Mouse (Mus musculus): ENCODE measurements at regions not wholly inside any gene's neighbourhood (a gene's known extent, or its start where the extent isn't known, plus 50 kb on each side); places are given as distances from the start of the nearest gene placed in this dataset.
"Not testable (repeated sequence)": the region's sequence is repeated elsewhere in the genome, so short reads cannot be mapped to it uniquely, and the experiment has no call there.

GRCm38 (mm10) chr2:21976831-21977230, 250.5 kb upstream of the Myo3a start:
- DNase-seq (ENCODE audit: low spot score in 2 of 2), result no peak

- no peak for DNase-seq (ENCODE audit: low spot score in 2 of 2)
These were observed 247.1 kb upstream of the Myo3a start for GRCm38 (mm10) chr2:21980177-21980576.

- DNase-seq (ENCODE audit: low spot score in 2 of 2), result no peak
These were observed 202.9 kb upstream of the Myo3a start for GRCm38 (mm10) chr2:22024438-22024837.

DNA sequence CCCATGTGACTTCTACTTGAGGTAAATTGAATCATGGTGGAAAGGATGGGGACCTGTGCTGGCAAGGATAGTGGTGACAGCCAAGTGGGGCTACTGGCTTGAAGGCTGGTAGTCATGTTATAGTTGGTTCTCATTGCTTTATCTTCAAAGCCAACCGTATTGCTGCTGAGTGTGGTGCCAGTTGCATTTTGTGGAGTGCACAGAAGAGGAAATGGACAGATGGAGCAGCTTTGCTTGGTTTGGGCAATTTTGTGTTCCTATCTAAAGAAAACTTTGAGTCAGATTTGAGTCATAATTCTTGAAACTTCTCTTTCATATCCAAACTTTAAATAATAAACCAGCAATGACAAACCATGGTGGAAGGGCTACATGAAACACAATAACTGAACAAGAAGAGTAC, 200.5 kb upstream of the Myo3a start:
- DNase-seq (ENCODE audit: low spot score in 2 of 2), result no peak

DNA sequence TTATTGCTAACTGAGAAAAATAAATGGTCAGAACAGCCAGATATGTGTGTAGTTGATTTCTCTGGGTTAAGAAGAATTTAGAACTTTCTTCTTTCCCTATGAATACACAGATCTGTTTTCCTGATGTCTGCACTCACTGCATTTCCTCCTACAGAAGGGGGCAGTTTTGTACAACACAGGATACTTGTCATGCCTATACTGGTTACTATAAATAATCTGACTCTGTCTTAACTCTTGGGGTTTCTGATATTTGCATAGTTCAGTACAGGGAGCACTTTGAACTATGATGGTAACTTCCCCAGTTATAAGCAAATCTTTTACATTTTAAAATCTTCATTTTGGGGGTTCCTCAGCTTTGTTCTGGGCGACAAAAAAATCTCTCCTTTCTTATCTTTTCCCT, 198.7 kb upstream of the Myo3a start:
- DNase-seq (ENCODE audit: low spot score in 2 of 2), result no peak

DNA sequence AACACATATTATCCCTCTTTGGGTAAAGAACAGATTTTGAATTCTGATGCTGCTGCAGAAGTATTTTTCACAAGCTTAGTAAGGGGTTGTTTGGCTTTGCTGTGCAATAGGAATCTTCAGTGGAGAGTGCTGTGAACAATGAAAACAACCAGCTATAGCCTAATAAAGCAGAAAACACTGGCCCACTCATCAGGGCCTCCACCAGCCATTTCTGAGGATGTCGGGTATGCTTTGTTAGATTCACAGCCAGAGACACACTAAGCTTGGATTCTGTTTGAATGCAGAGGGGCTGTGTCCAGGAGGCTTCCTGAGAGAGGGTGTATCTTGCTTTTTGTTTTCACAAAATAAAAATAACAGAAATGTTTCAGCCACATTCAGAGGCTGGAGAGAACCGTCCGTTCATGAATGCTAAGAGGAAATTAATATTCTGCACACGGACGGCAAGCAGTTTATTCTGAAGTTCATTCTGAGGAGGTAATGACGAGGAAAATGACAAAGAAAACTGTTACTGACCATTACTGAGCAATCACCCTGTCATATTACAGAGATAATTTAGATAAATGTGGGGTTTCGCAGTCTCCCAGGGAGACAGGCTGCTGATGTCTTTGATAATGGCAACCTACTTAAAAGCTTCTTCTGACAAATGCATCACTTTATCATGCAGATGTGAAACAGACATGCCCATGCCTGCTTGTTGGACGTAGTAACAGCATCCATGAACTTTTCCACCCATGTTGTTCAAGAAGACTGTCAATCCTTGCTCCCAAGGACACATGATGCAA, 198.1 kb upstream of the Myo3a start:
- no peak for DNase-seq (ENCODE audit: low spot score in 2 of 2)

GRCm38 (mm10) chr2:22029804-22030194, 197.5 kb upstream of the Myo3a start:
- no peak for DNase-seq (ENCODE audit: low spot score in 2 of 2)

DNA sequence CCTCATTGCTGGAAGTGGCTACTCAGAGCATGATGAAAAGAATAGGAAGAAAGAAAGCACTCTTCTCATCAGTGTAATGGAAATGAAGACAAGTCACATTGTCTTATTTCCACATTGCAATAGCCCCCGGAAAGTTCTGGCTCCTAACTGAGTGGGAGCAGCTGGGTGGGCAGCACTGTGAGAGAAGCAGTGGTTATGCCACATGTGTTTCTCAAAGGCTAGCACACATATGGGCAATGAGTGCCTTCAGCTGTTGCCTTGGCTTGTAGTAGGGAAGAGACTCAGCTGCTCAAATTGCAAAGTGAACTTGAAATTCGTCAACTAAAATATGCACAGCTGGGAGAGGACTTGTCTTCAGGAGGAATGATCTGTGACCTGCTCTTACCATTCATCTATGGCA, 190.5 kb upstream of the Myo3a start:
- no peak for DNase-seq (ENCODE audit: low spot score in 2 of 2)

DNA sequence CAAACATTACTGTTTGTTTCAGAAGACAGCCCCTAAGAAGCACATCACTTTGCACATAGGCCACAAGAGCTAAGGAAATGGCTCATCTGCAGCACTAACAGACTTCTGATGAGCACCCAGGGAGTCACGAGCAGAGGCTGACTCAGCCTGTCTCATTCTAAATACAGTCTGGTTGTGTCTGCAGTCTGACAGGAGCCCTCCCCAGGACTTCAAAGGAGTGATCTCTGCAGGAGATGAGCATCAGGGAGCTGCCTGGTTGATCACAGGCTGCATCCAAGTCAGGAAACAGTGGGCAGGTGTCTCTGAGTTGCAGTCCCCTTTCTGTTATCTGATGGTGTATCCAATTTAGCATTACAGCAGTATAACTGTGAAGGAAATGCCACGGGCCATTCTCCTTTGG, 188.5 kb upstream of the Myo3a start:
- DNase-seq (ENCODE audit: low spot score in 2 of 2), result no peak

DNA sequence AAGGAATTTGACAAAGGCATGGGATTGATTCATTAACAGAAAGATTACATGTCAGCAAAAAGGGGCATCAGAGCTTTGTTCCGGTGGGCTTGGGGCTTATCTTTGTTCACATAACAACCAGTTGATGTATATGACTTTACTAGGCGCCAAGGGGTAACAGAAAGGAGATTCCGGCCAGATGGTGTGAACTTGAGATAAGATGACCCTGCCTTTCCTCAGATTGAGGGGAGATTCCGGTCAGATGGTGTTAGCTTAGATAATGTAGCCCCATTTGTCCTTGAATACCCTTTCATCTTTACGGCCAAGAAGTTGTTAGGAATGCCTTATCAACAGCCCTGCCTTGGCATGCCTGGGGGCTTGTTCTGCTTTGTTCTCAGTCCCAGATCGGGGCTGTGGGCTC, 183.4 kb upstream of the Myo3a start:
- DNase-seq (ENCODE audit: low spot score in 2 of 2), result not testable (repeated sequence)

DNA sequence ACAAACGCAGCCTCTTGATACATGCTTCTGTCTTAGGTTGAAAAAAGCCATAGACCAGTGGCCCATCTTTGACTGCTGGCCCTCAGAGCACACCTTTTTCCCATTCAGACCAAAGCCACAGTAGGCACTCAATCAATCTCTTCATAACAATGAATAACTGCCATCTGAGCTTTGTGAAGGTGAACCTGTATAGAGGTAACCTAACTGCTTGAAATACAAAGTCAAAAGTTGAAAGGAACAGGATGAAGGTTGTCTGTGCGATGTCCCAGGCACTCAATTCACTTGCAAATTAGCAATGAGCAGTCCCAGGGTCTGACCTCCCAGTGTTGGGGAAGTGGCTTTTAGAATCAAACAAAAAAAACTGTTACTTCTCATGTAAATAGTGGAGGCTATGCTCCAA, 182.4 kb upstream of the Myo3a start:
- no peak for DNase-seq (ENCODE audit: low spot score in 2 of 2)

DNA sequence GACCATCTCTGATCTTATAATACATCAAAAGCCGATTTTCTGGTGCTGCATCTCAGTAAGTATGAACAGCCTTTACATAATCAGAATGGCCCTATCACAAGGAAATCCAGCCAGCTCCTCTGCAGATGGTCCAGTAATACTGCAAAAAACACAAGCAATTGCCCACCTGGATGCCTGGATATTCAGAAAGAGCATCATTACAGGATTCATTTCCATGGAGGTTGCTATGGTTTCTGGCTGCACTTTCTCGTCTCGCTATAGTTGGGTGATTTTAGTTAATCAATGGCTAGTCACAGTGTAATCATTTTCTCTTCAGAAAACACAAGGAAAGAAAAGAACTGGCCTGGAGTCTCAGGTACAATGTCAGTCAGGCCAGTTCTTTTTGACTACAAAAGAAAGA, 179.8 kb upstream of the Myo3a start:
- DNase-seq (ENCODE audit: low spot score in 2 of 2), result no peak

DNA sequence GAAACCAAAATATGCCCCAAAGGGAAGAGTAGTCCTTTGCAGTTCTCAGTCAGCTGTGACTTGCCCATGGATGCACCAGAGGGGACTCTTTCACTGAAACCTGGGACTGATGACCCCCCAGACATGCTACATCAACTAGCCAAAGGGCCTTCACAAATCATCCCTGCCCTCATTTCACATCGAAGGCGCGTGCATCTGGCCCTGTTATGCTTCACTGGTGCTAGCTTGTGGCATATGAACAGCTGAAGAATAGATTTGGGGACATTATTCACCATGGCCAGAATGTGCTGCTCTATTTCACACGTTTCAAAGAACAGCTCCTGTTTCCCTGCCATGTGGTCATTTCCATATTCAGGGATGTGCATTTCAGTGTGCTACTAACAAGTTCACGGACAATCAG, 160.8 kb upstream of the Myo3a start:
- no peak for DNase-seq (ENCODE audit: low spot score in 2 of 2)

GRCm38 (mm10) chr2:22096848-22097247, 130.5 kb upstream of the Myo3a start:
- no peak for DNase-seq (ENCODE audit: low spot score in 2 of 2)

GRCm38 (mm10) chr2:22105150-22105549, 122.2 kb upstream of the Myo3a start:
- DNase-seq (ENCODE audit: low spot score in 2 of 2), result no peak

GRCm38 (mm10) chr2:22149721-22150120, 77.6 kb upstream of the Myo3a start:
- no peak for DNase-seq (ENCODE audit: low spot score in 2 of 2)

GRCm38 (mm10) chr2:22156576-22156975, 70.7 kb upstream of the Myo3a start:
- no peak for DNase-seq (ENCODE audit: low spot score in 2 of 2)

DNA sequence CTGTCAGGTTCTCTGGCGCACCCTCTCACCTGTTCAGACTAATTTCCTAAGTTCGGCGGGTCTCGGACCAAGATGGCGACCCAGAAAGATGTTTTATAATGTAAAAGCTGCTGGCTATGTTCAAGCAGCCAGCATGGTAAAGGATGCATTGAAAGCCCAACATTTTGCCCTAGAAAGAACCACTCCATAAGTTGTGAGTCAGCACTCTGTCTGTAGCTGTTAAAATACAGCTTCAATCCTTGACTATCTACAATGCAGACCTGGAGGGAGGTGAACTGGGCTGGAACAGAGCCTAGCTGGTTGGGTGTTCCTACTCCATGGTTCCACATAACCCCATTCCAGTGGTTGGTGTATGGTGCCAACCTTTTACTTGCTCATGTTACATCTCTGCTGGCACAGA, 61.9 kb upstream of the Myo3a start:
- DNase-seq (ENCODE audit: low spot score in 2 of 2), result no peak

- no peak for DNase-seq (ENCODE audit: low spot score in 2 of 2)
These were observed 61.4 kb upstream of the Myo3a start for GRCm38 (mm10) chr2:22165919-22166318.

All from spleen, postnatal 14 days (tissue).